Mouse (Mus musculus) CH12.LX (cell line): Measurements from ENCODE around the gene Enkd1. TPM values are rescaled to one million over a fixed set of nuclear protein-coding genes. Genes with fewer than 3 reads are reported as not detected.

ENCODE experiments used
- DNase-seq: peaks from one replicate; pipeline ENCODE4 v3.0.0-alpha.2; 2013; ENCODE audit errors: extremely low read depth
- H3K27ac ChIP-seq: 2 replicates; pipeline ENCODE4 v1.5.1; 2012; ENCODE audit warnings: low read depth, mild to moderate bottlenecking, control low read depth, moderate library complexity; ENCODE audit not compliant: insufficient read depth
- H3K27me3 ChIP-seq: replicated peaks from 2 replicates; pipeline ENCODE3; 2012; ENCODE audit warnings: inconsistent platforms
- H3K36me3 ChIP-seq, 2 experiments: replicated peaks in 1 of 2; 2 replicates each; pipeline versions ENCODE3 to v1.6.1; 2012; ENCODE audit warnings: inconsistent platforms in 1 of 2, low read length in 1 of 2, mild to moderate bottlenecking in 1 of 2, mixed read lengths in 1 of 2, moderate library complexity in 1 of 2; ENCODE audit not compliant: control insufficient read depth in 1 of 2, insufficient read depth in 1 of 2
- H3K4me1 ChIP-seq, 2 experiments: 2 replicates each; pipeline ENCODE4 v1.6.1; 2012; ENCODE audit warnings: inconsistent platforms in 1 of 2, moderate library complexity in 1 of 2; ENCODE audit not compliant: insufficient read depth in 2 of 2, control insufficient read depth in 1 of 2
- H3K4me2 ChIP-seq: 2 replicates; pipeline ENCODE4 v1.6.1; 2012; ENCODE audit warnings: low read depth, mild to moderate bottlenecking, control low read depth; ENCODE audit not compliant: poor library complexity, insufficient read depth, severe bottlenecking
- H3K4me3 ChIP-seq, 3 experiments: fragments of 150-350 bp in 1 of 3; sonication (generic) in 1 of 3; replicated peaks in 1 of 3; 2 replicates each; pipeline versions ENCODE3 to v1.5.1; 2011 to 2012; ENCODE audit warnings: low read depth in 2 of 3, low read length in 2 of 3, mild to moderate bottlenecking in 2 of 3, moderate library complexity in 2 of 3, control low read depth in 1 of 3, improper control_type of control experiment in 1 of 3, inconsistent platforms in 1 of 3, mixed read lengths in 1 of 3; ENCODE audit not compliant: poor library complexity in 1 of 3
- H3K79me2 ChIP-seq: replicated peaks from 2 replicates; pipeline ENCODE4 v1.6.1; 2012; ENCODE audit warnings: mild to moderate bottlenecking, moderate library complexity; ENCODE audit not compliant: control insufficient read depth, poor library complexity, insufficient read depth, severe bottlenecking; ENCODE audit errors: extremely low read depth
- H3K9ac ChIP-seq: 2 replicates; pipeline ENCODE4 v1.6.1; 2012; ENCODE audit warnings: low read depth, mild to moderate bottlenecking, control low read depth, moderate library complexity; ENCODE audit not compliant: insufficient read depth
- H3K9me3 ChIP-seq: replicated peaks from 2 replicates; pipeline ENCODE3; 2012; ENCODE audit warnings: low read length, inconsistent platforms, mixed read lengths
- CHD1 ChIP-seq: IDR thresholded peaks from 2 replicates; pipeline ENCODE4 v1.6.1; 2012; ENCODE audit warnings: low read depth, low read length, improper control_type of control experiment, inconsistent platforms
- CTCF ChIP-seq, 2 experiments: IDR thresholded peaks in 1 of 2; conservative IDR thresholded peaks in 1 of 2; 2 replicates each; pipeline ENCODE4 v1.5.1; 2011 to 2012; ENCODE audit warnings: low read depth in 2 of 2, low read length in 2 of 2, improper control_type of control experiment in 1 of 2, inconsistent platforms in 1 of 2, mild to moderate bottlenecking in 1 of 2, moderate library complexity in 1 of 2
- E2F4 ChIP-seq: IDR thresholded peaks from 2 replicates; pipeline ENCODE4 v1.6.1; 2011; ENCODE audit warnings: low read depth, low read length, improper control_type of control experiment; ENCODE audit not compliant: insufficient replicate concordance
- ELF1 ChIP-seq: IDR thresholded peaks from 2 replicates; pipeline ENCODE4 v1.6.1; 2014; ENCODE audit warnings: low read depth, mild to moderate bottlenecking, inconsistent platforms, low read length, improper control_type of control experiment
- ETS1 ChIP-seq: conservative IDR thresholded peaks from 2 replicates; pipeline ENCODE4 v1.6.1; 2012; ENCODE audit warnings: low read depth, mild to moderate bottlenecking, inconsistent platforms, low read length, improper control_type of control experiment, moderate library complexity
- HCFC1 ChIP-seq: IDR thresholded peaks from 2 replicates; pipeline ENCODE4 v1.6.1; 2012; ENCODE audit warnings: low read depth, mild to moderate bottlenecking, inconsistent platforms, low read length, improper control_type of control experiment
- JUND ChIP-seq: conservative IDR thresholded peaks from 2 replicates; pipeline ENCODE4 v1.6.1; 2011; ENCODE audit warnings: low read depth, low read length, improper control_type of control experiment
- MAFK ChIP-seq: IDR thresholded peaks from 2 replicates; pipeline ENCODE4 v1.6.1; 2011; ENCODE audit warnings: low read length, improper control_type of control experiment; ENCODE audit not compliant: insufficient replicate concordance
- MAZ ChIP-seq: IDR thresholded peaks from 2 replicates; pipeline ENCODE4 v1.6.1; 2012; ENCODE audit warnings: low read depth, mild to moderate bottlenecking, inconsistent platforms, low read length, improper control_type of control experiment, moderate library complexity
- MXI1 ChIP-seq: IDR thresholded peaks from 2 replicates; pipeline ENCODE4 v1.6.1; 2011; ENCODE audit warnings: mild to moderate bottlenecking, low read depth, low read length, improper control_type of control experiment
- MYC ChIP-seq: IDR thresholded peaks from 2 replicates; pipeline ENCODE4 v1.6.1; 2011; ENCODE audit warnings: low read depth, mild to moderate bottlenecking, improper control_type of control experiment, low read length
- NELFE ChIP-seq: IDR thresholded peaks from 2 replicates; pipeline ENCODE4 v1.6.1; 2011; ENCODE audit warnings: low read depth, low read length, improper control_type of control experiment
- PAX5 ChIP-seq: IDR thresholded peaks from 2 replicates; pipeline ENCODE4 v1.6.1; 2012; ENCODE audit warnings: low read length, inconsistent platforms, mixed read lengths
- POLR2A ChIP-seq: IDR thresholded peaks from 2 replicates; pipeline ENCODE4 v1.6.1; 2011; ENCODE audit warnings: low read depth, mild to moderate bottlenecking, improper control_type of control experiment, low read length
- RCOR1 ChIP-seq: conservative IDR thresholded peaks from 2 replicates; pipeline ENCODE4 v1.6.1; 2012; ENCODE audit warnings: low read depth, mild to moderate bottlenecking, inconsistent platforms, low read length, improper control_type of control experiment
- TBP ChIP-seq: conservative IDR thresholded peaks from 2 replicates; pipeline ENCODE4 v1.6.1; 2011; ENCODE audit warnings: low read depth, low read length, improper control_type of control experiment
- TCF12 ChIP-seq: IDR thresholded peaks from 2 replicates; pipeline ENCODE4 v1.6.1; 2014; ENCODE audit warnings: low read depth, mild to moderate bottlenecking, inconsistent platforms, low read length, improper control_type of control experiment
- UBTF ChIP-seq: IDR thresholded peaks from 2 replicates; pipeline ENCODE4 v1.6.1; 2012; ENCODE audit warnings: low read depth, mild to moderate bottlenecking, inconsistent platforms, low read length, improper control_type of control experiment, moderate library complexity
- USF1 ChIP-seq: IDR thresholded peaks from 2 replicates; pipeline ENCODE4 v1.6.1; 2014; ENCODE audit warnings: low read depth, mild to moderate bottlenecking, inconsistent platforms, low read length, improper control_type of control experiment
- ZC3H11A ChIP-seq: IDR thresholded peaks from 2 replicates; pipeline ENCODE4 v1.6.1; 2012; ENCODE audit warnings: low read depth, mild to moderate bottlenecking, inconsistent platforms, low read length, improper control_type of control experiment
- dilution Hi-C: fragments of 300-500 bp; cut with MboI; formaldehyde crosslinking; loops from 2 replicates; pipeline ENCODE4 v1.14.3; 2020; ENCODE audit warnings: low sequenced_read_pairs; ENCODE audit not compliant: extremely low pct_unique_long_range_greater_than_20kb, extremely low pct_ligation_motif_present
- in situ Hi-C: fragments of 300-500 bp; cut with MboI; formaldehyde crosslinking; loops from 3 replicates; pipeline ENCODE4 v1.14.3; 2019; ENCODE audit warnings: low sequenced_read_pairs, low pct_ligation_motif_present, low pct_unique_long_range_greater_than_20kb, mixed read lengths
- polyA plus RNA-seq: library from polyadenylated mRNA; unstranded; fragments of >175 nt; gene quantifications from 2 replicates; pipeline ENCODE4 v1.2.1, GENCODE M21; 2012; ENCODE audit warnings: low read depth; ENCODE audit not compliant: insufficient read length
- total RNA-seq, 2 experiments: library from RNA; depleted of rRNA; stranded (reverse); fragments of 300-350 nt in 1 of 2; fragments of >200 nt in 1 of 2; gene quantifications; 2 replicates each; pipeline ENCODE4 v1.2.3; 2012 to 2014

Enkd1 gene
- total and polyA plus RNA-seq, 3 experiments, result 15.6 to 35.9 (median 27.4) TPM

DNA sequence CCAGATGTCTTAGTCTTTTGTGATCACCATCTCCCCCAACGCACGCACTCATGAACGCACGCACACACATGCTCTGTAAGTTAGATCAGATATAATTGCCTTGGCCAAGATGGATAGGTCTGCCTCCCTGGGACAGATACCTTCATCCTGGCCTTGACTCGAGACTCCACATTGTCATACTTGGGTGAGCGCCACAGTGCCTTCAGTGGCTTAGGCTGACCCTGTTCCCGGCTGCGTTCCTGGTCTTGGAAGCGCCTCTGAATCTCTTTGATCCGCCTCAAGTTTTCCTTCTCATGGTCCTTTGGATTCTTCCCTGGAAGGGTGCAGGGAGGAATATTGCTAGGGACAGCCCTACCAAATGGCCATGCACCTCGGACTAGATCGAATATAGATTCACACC, 1.6 kb downstream of the Enkd1 start:
- no peaks in the 10 kb centered on the region for H3K9me3 ChIP-seq
- H3K4me3 ChIP-seq, result peak overlapping the region in 2 of 3 experiments; percentile 12 to 28
- dilution Hi-C loops (no loop called here), in situ Hi-C loops (loop anchor here (25.0 kb wide), 1 partner anchor 331 kb away; no protein-coding TSS in a partner anchor)
- H3K27ac ChIP-seq, result no peak overlapping the region
- H3K4me2 ChIP-seq, result peak overlapping the region; percentile 66
- 0 out of 2 replicates have a peak overlapping the region, but pooled peaks have one; percentile 74 for H3K9ac ChIP-seq
- peaks cover 21 to 36% of the 10 kb centered on the region in 2 experiments for H3K36me3 ChIP-seq
- TF ChIP-seq PAX5 (no peak), CTCF (conservative IDR thresholded peaks at IDR 0.05 in 1 of 2, IDR thresholded peaks at IDR 0.05 in 1 of 2; ENCODE audit: low read depth in 2 of 2, low read length in 2 of 2) (no peak), MAFK (no peak), TBP (no peak), MYC (no peak), HCFC1 (no peak), MAZ (no peak), UBTF (no peak)
- H3K27me3 ChIP-seq, result no peaks in the 10 kb centered on the region
- no peak for DNase-seq
- peaks cover 6 to 33% of the 10 kb centered on the region in 2 experiments for H3K4me1 ChIP-seq
- H3K79me2 ChIP-seq, result no peaks in the 10 kb centered on the region; the same call in 1 of the 2 replicates

GRCm38 (mm10) chr8:105704955-105705354, 3.1 kb downstream of the Enkd1 start:
- peaks cover 21 to 36% of the 10 kb centered on the region in 2 experiments for H3K36me3 ChIP-seq
- H3K9ac ChIP-seq, result no peak overlapping the region
- dilution Hi-C loops (no loop called here), in situ Hi-C loops (loop anchor here (5.0 to 25.0 kb wide), 2 partner anchors 108 to 332 kb away; no protein-coding TSS in a partner anchor)
- H3K4me1 ChIP-seq, result peaks cover 6 to 37% of the 10 kb centered on the region in 2 experiments
- TF ChIP-seq NELFE, result no peak
- no peak for TF ChIP-seq E2F4
- TF ChIP-seq USF1, result no peak
- no peak for TF ChIP-seq ZC3H11A
- TF ChIP-seq CHD1, result no peak
- TF ChIP-seq MXI1, result no peak
- TF ChIP-seq JUND, result no peak
- TF ChIP-seq TCF12, result no peak
- no peak for TF ChIP-seq HCFC1
- TF ChIP-seq RCOR1, result no peak
- TF ChIP-seq ELF1, result no peak
- TF ChIP-seq TBP, result no peak
- no peak for TF ChIP-seq ETS1
- TF ChIP-seq POLR2A, result no peak
- no peaks in the 10 kb centered on the region for H3K9me3 ChIP-seq
- no peak overlapping the region for H3K4me3 ChIP-seq
- H3K27ac ChIP-seq, result no peak overlapping the region
- H3K4me2 ChIP-seq, result no peak overlapping the region
- no peak for DNase-seq
- H3K27me3 ChIP-seq, result no peaks in the 10 kb centered on the region
- H3K79me2 ChIP-seq, result no peaks in the 10 kb centered on the region; the same call in 1 of the 2 replicates
